Mouse (Mus musculus) limb, embryonic 14.5 days (tissue): Measurements from ENCODE around the gene Crtac1. TPM values are rescaled to one million over a fixed set of nuclear protein-coding genes. Genes with fewer than 3 reads are reported as not detected.

ENCODE experiments used
- ATAC-seq: fragments of 200-750 bp; cut with Nextera tagmentation; 2 replicates; pipeline ENCODE4 v1.8.0; 2017; ENCODE audit warnings: low read depth, moderate number of reproducible peaks, moderate TSS enrichment; ENCODE audit not compliant: low FRiP score
- DNase-seq: peaks from one replicate; pipeline ENCODE4 v3.0.0-alpha.2; 2015; ENCODE audit warnings: low spot score
- H3K27ac ChIP-seq: fragments of 300-500 bp; sonication (generic); replicated peaks from 2 replicates; pipeline ENCODE4 v1.5.1; 2014; ENCODE audit warnings: low read depth, mild to moderate bottlenecking, low read length, moderate library complexity, mixed read lengths
- H3K27me3 ChIP-seq: fragments of 300-500 bp; sonication (generic); 2 replicates; pipeline ENCODE4 v1.6.1; 2014; ENCODE audit warnings: low read length, mixed read lengths; ENCODE audit not compliant: control insufficient read depth, insufficient read depth
- H3K36me3 ChIP-seq: fragments of 300-500 bp; sonication (generic); 2 replicates; pipeline ENCODE4 v1.6.1; 2014; ENCODE audit warnings: mild to moderate bottlenecking, low read length, moderate library complexity, mixed read lengths; ENCODE audit not compliant: control insufficient read depth, insufficient read depth
- H3K4me1 ChIP-seq: fragments of 300-500 bp; sonication (generic); 2 replicates; pipeline ENCODE4 v1.6.1; 2014; ENCODE audit warnings: antibody characterized with exemption, low read length, mixed read lengths; ENCODE audit not compliant: control insufficient read depth, insufficient read depth
- H3K4me2 ChIP-seq: fragments of 300-500 bp; sonication (generic); replicated peaks from 2 replicates; pipeline ENCODE4 v1.6.1; 2014; ENCODE audit warnings: low read depth, mild to moderate bottlenecking, low read length, moderate library complexity; ENCODE audit not compliant: severe bottlenecking
- H3K4me3 ChIP-seq: fragments of 300-500 bp; sonication (generic); replicated peaks from 2 replicates; pipeline ENCODE4 v1.5.1; 2014; ENCODE audit warnings: low read length
- H3K9ac ChIP-seq: fragments of 300-500 bp; sonication (generic); 2 replicates; pipeline ENCODE4 v1.6.1; 2014; ENCODE audit warnings: mild to moderate bottlenecking, low read depth, low read length, moderate library complexity; ENCODE audit not compliant: severe bottlenecking
- H3K9me3 ChIP-seq: fragments of 300-500 bp; sonication (generic); 2 replicates; pipeline ENCODE4 v1.6.1; 2016; ENCODE audit warnings: low read length; ENCODE audit not compliant: control insufficient read depth
- POLR2A ChIP-seq: fragments of 200-500 bp; IDR thresholded peaks from 2 replicates; pipeline ENCODE4 v1.8.0; 2012; ENCODE audit warnings: inconsistent platforms, mild to moderate bottlenecking, moderate library complexity, borderline replicate concordance; ENCODE audit not compliant: insufficient read depth, insufficient read length; ENCODE audit errors: extremely low read depth
- WGBS: fragments of 180-500 bp; shearing (Covaris S2); extraction: QIAGEN DNeasy Blood & Tissue Kit; methylation state at CpG from one replicate; pipeline ENCODE4 v1.1.7; 2014; 5-methylcytosine and 5-hydroxymethylcytosine counted together
- microRNA-seq: library from miRNA; unstranded; fragments of <30 nt; microRNA quantifications from one replicate; pipeline ENCODE4, GENCODE M21; 2016
- polyA plus RNA-seq, 2 experiments: library from polyadenylated mRNA; depleted of rRNA in 1 of 2; stranded (reverse) in 1 of 2; unstranded in 1 of 2; fragments of >200 nt; fragmentation: Nextera tagmentation in 1 of 2; extraction: Ambion mirVana in 1 of 2; gene quantifications; 2 replicates each; pipeline versions ENCODE4 v1.2.1 to v1.2.3; 2012 to 2014

The Crtac1 gene
- polyA plus RNA-seq, 2 experiments = 3.1 to 3.4 TPM

- Histone ChIP-seq H3K27me3 (no peaks in the 10 kb centered on the region), H3K4me1 (no peaks in the 10 kb centered on the region), H3K27ac (no peak within 1 kb of the TSS), H3K4me3 (no peak within 1 kb of the TSS), H3K4me2 (no peak within 1 kb of the TSS), H3K9ac (no peak within 1 kb of the TSS), H3K9me3 (no peaks in the 10 kb centered on the region), H3K36me3 (no peaks in the 10 kb centered on the region)
- WGBS = 71% methylated on average over 3 of the region's 3 CpGs
- no peak for ATAC-seq
- no peak for TF ChIP-seq POLR2A
- no peak for DNase-seq
Measured at GRCm38 (mm10) chr19:42247519-42247918, 184.1 kb downstream of the Crtac1 start, which contains the start of gene Golga7b. TSS of gene Golga7b (plus strand) at chr19:42247574.

GRCm38 (mm10) chr19:42246626-42247025 is 185.0 kb downstream of the Crtac1 start:
- TF ChIP-seq POLR2A = no peak
- ATAC-seq = no peak

GRCm38 (mm10) chr19:42243401-42243800 is 188.2 kb downstream of the Crtac1 start:
- H3K9me3 ChIP-seq = no peaks in the 10 kb centered on the region
- H3K27ac ChIP-seq = no peak overlapping the region
- DNase-seq (no peak), ATAC-seq (no peak)
- 38% methylated on average over 3 of the region's 3 CpGs for WGBS
- no peaks in the 10 kb centered on the region for H3K4me1 ChIP-seq
- no peaks in the 10 kb centered on the region for H3K27me3 ChIP-seq
- TF ChIP-seq POLR2A = no peak
- H3K9ac ChIP-seq = no peak overlapping the region
- no peak overlapping the region for H3K4me3 ChIP-seq
- no peak overlapping the region for H3K4me2 ChIP-seq
- no peaks in the 10 kb centered on the region for H3K36me3 ChIP-seq

More at GRCm38 (mm10) chr19:42246626-42247025, 185.0 kb downstream of the Crtac1 start:
- H3K36me3 ChIP-seq = no peaks in the 10 kb centered on the region
- WGBS = 48% methylated on average over 5 of the region's 5 CpGs
- no peak overlapping the region for H3K4me2 ChIP-seq
- no peak overlapping the region for H3K9ac ChIP-seq
- no peak overlapping the region for H3K4me3 ChIP-seq
- H3K9me3 ChIP-seq = no peaks in the 10 kb centered on the region
- no peaks in the 10 kb centered on the region for H3K4me1 ChIP-seq
- no peak for DNase-seq
- no peak overlapping the region for H3K27ac ChIP-seq
- H3K27me3 ChIP-seq = no peaks in the 10 kb centered on the region

GRCm38 (mm10) chr19:42240881-42241280 is 190.7 kb downstream of the Crtac1 start:
- Histone ChIP-seq H3K4me1 (no peaks in the 10 kb centered on the region), H3K9me3 (no peaks in the 10 kb centered on the region), H3K27ac (no peak overlapping the region), H3K9ac (no peak overlapping the region), H3K4me2 (no peak overlapping the region), H3K36me3 (no peaks in the 10 kb centered on the region), H3K27me3 (no peaks in the 10 kb centered on the region), H3K4me3 (no peak overlapping the region)
- WGBS = 39% methylated on average over 8 of the region's 8 CpGs
- ATAC-seq (no peak), DNase-seq (no peak)
- TF ChIP-seq POLR2A = no peak

GRCm38 (mm10) chr19:42238341-42238715 is 193.3 kb downstream of the Crtac1 start:
- H3K4me2 ChIP-seq = no peak overlapping the region
- H3K9ac ChIP-seq = no peak overlapping the region
- no peak overlapping the region for H3K4me3 ChIP-seq
- no peak for DNase-seq
- H3K27ac ChIP-seq = no peak overlapping the region
- no peaks in the 10 kb centered on the region for H3K27me3 ChIP-seq
- ATAC-seq = no peak
- TF ChIP-seq POLR2A = no peak
- 61% methylated on average over 7 of the region's 7 CpGs for WGBS
- no peaks in the 10 kb centered on the region for H3K36me3 ChIP-seq
- H3K9me3 ChIP-seq = no peaks in the 10 kb centered on the region
- no peaks in the 10 kb centered on the region for H3K4me1 ChIP-seq

- H3K36me3 ChIP-seq = no peaks in the 10 kb centered on the region
- no peak for TF ChIP-seq POLR2A
- no peak overlapping the region for H3K4me3 ChIP-seq
- no peaks in the 10 kb centered on the region for H3K27me3 ChIP-seq
- H3K4me1 ChIP-seq = no peaks in the 10 kb centered on the region
- no peak overlapping the region for H3K9ac ChIP-seq
- 16% methylated on average over 4 of the region's 4 CpGs for WGBS
- DNase-seq (no peak), ATAC-seq (no peak)
- no peak overlapping the region for H3K27ac ChIP-seq
- H3K4me2 ChIP-seq = no peak overlapping the region
- no peaks in the 10 kb centered on the region for H3K9me3 ChIP-seq
Measured at GRCm38 (mm10) chr19:42237602-42238340, 193.8 kb downstream of the Crtac1 start.

Small RNAs within 50 kb of the gene (microRNA-seq; reads per million reads assigned to microRNA genes)
- not detected for gene Gm26339
- not detected for gene Mir3085

Other genes starting within 250 kb of the Crtac1 start
- 7.2 and 8.7 TPM in 2 replicates for gene Sfrp5, start 229.5 kb downstream of the Crtac1 start, polyA plus RNA-seq (2012; rRNA removed)
- gene Sfrp5, start 229.5 kb downstream of the Crtac1 start, polyA plus RNA-seq (2014; fragmentation: Nextera tagmentation; extraction: Ambion mirVana) = 5.1 and 5.4 TPM in 2 replicates
- 0.06 and 0.11 TPM in 2 replicates for gene Golga7b, start 184.2 kb downstream of the Crtac1 start, polyA plus RNA-seq (2012; rRNA removed)
- not detected in 2 replicates for gene Golga7b, start 184.2 kb downstream of the Crtac1 start, polyA plus RNA-seq (2014; fragmentation: Nextera tagmentation; extraction: Ambion mirVana)
- gene R3hcc1l, start 87.0 kb upstream of the Crtac1 start, polyA plus RNA-seq (2012; rRNA removed) = 12.2 and 15.1 TPM in 2 replicates
- gene R3hcc1l, start 87.0 kb upstream of the Crtac1 start, polyA plus RNA-seq (2014; fragmentation: Nextera tagmentation; extraction: Ambion mirVana) = 19.6 and 23.6 TPM in 2 replicates
- 11.9 TPM in 2 replicates for gene Loxl4, start 181.0 kb upstream of the Crtac1 start, polyA plus RNA-seq (2012; rRNA removed)
- gene Loxl4, start 181.0 kb upstream of the Crtac1 start, polyA plus RNA-seq (2014; fragmentation: Nextera tagmentation; extraction: Ambion mirVana) = 1.3 and 2.5 TPM in 2 replicates